Mouse (Mus musculus) thymus, adult 2 months (tissue): ENCODE measurements around the gene Fbxl16. TPM values are rescaled to one million over a fixed set of nuclear protein-coding genes. Genes with fewer than 3 reads are reported as not detected.

Experiments
- DNase-seq: peaks from one replicate; pipeline ENCODE4 v3.0.0; 2021
- H3K27ac ChIP-seq: fragments of 200-500 bp; 2 replicates; pipeline ENCODE4 v1.5.1; 2012; ENCODE audit warnings: low read length, control low read depth; ENCODE audit not compliant: control insufficient read depth, insufficient read depth
- H3K27me3 ChIP-seq: fragments of 200-500 bp; 2 replicates; pipeline ENCODE4 v1.6.1; 2012; ENCODE audit warnings: mild to moderate bottlenecking, low read length, moderate library complexity, mixed read lengths; ENCODE audit not compliant: control insufficient read depth, insufficient read depth
- H3K36me3 ChIP-seq: fragments of 200-500 bp; 2 replicates; pipeline ENCODE4 v1.6.1; 2012; ENCODE audit warnings: mild to moderate bottlenecking, low read length, moderate library complexity; ENCODE audit not compliant: control insufficient read depth, insufficient read depth
- H3K4me1 ChIP-seq: fragments of 200-500 bp; replicated peaks from 2 replicates; pipeline ENCODE4 v1.6.1; 2012; ENCODE audit warnings: low read length; ENCODE audit not compliant: control insufficient read depth, insufficient read depth
- H3K4me3 ChIP-seq: fragments of 200-500 bp; 2 replicates; pipeline ENCODE4 v1.5.1; 2012; ENCODE audit warnings: mild to moderate bottlenecking, low read length, control low read depth, moderate library complexity; ENCODE audit not compliant: control insufficient read depth, insufficient read depth
- CTCF ChIP-seq: fragments of 200-500 bp; IDR thresholded peaks from 2 replicates; pipeline ENCODE4 v1.5.1; 2012; ENCODE audit warnings: mild to moderate bottlenecking, control low read depth, low read length, moderate library complexity, borderline replicate concordance; ENCODE audit not compliant: control insufficient read depth, poor library complexity, insufficient read depth; ENCODE audit errors: extremely low read depth
- POLR2A ChIP-seq: fragments of 200-500 bp; IDR thresholded peaks from 2 replicates; pipeline ENCODE4 v1.6.1; 2012; ENCODE audit warnings: mild to moderate bottlenecking, low read length, control low read depth, moderate library complexity; ENCODE audit not compliant: control insufficient read depth, poor library complexity, insufficient read depth; ENCODE audit errors: extremely low read depth
- WGBS: fragments of 180-500 bp; shearing (Covaris S2); methylation state at CpG from one replicate; pipeline ENCODE4 v1.1.7; 2018; 5-methylcytosine and 5-hydroxymethylcytosine counted together
- polyA plus RNA-seq: library from polyadenylated mRNA; depleted of rRNA; stranded (reverse); fragments of >200 nt; gene quantifications from 2 replicates; pipeline ENCODE4 v1.2.3, GENCODE M21; 2012

The Fbxl16 gene
- polyA plus RNA-seq, 1 experiment: 0.61 TPM

DNA sequence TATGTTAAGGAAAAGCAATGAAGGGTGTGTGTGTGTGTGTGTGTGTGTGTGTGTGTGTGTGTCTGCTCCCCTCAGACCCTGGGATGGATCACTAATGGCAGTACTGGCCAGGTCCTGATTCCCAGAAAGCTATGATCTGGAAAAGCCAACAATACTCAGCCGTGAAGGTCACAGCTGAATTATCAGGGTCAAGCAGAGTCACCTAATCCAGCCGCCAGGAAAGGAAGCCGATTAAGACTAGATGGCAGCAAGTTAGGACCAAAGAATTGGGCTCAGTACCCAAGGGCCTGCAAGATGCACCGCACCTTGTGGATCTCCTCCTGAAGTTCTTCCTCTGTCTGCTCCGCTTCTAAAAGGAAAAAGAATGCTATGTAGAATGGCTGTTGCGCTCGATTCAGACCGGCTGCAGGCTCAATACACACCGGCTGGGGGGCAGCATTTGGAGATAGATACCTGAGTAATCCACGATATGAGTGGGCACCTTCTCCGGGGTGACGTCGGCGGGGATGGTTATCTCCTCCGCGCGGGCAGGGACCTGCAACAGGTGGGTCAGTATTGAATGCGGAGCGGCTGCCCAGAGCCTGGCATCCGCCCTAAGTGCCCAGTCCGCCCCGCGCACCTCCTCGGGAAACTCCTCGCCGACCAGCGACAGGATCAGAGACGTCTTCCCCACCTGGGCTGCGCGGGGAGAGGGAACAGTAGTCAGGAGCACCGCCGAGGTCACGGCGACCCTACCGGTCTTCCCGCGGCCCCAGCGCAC lies 34.9 kb downstream of the Fbxl16 start:
- 3% methylated on average over 37 of the region's 38 CpGs for WGBS
- no peak for DNase-seq
- H3K4me3 ChIP-seq: peak overlapping the region; percentile 87
- TF ChIP-seq CTCF (no peak), POLR2A (no peak)
- peaks cover 31% of the 10 kb centered on the region for H3K36me3 ChIP-seq
- peaks cover 17% of the 10 kb centered on the region for H3K4me1 ChIP-seq
- H3K27me3 ChIP-seq: no peaks in the 10 kb centered on the region
- H3K27ac ChIP-seq: 0 out of 2 replicates have a peak overlapping the region, but pooled peaks have one; percentile 18

DNA sequence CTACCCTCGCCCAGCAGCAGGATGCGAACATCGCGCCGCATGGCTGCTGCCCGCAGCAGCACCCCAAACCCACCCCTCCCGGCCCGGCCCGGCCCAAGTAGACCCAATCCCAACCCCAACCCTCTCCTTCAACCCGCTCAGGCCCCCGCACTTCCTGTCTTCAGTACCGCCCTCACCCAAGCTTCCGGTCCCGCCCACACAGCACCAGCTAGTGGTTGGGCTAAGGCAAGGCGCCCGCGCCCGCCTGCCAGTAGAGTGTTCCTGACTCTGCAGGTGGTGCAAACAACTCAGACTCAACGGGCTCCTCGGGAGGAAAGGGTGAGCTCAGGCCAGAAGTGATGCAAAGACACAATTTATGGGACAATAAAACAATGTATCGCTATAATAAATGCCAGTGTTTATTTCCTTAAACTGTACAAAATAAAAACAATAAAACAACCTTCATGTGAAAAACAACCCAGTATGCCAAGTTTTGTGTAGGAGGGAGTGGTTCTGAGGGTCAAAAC lies 35.6 kb downstream of the Fbxl16 start, which contains the start of gene Rhot2:
TSS of gene Rhot2 (minus strand) at position 456 of the 506 bp plus-strand sequence.
- WGBS: under 1% methylated on average over 21 of the region's 21 CpGs
- H3K4me1 ChIP-seq: peaks cover 17% of the 10 kb centered on the region
- TF ChIP-seq CTCF (peak; percentile 65; the same call in 1 of the 2 replicates), POLR2A (peak; percentile 78)
- peaks cover 24% of the 10 kb centered on the region for H3K36me3 ChIP-seq
- peak; percentile 97 for DNase-seq
- peak within 1 kb of the TSS; percentile 71 for H3K27ac ChIP-seq
- peak within 1 kb of the TSS; percentile 87 for H3K4me3 ChIP-seq
- no peaks in the 10 kb centered on the region for H3K27me3 ChIP-seq

DNA sequence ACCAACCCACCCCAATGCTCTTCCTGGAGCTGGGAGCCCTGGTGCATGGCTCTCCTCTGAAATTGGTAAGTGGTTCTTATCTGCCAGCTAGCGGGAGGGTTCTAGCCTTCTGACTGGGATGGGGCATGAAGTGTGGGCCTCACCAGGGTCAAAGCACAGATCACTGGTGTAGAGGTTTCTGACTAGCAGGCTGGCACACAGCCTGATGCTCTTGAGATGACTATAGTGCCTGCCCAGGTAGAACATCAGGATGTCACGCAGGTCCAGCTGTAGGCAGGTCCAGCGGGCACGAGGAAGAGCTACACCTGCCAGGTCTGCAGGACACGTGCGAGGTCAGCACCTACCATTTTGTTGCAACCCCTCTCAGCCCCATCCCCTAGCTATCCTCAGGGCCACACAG lies 51.3 kb downstream of the Fbxl16 start:
- H3K4me1 ChIP-seq: peaks cover 15% of the 10 kb centered on the region
- no peaks in the 10 kb centered on the region for H3K36me3 ChIP-seq
- no peak overlapping the region for H3K27ac ChIP-seq
- WGBS: 97% methylated on average over 6 of the region's 6 CpGs
- TF ChIP-seq CTCF (no peak), POLR2A (no peak)
- no peak overlapping the region for H3K4me3 ChIP-seq
- no peaks in the 10 kb centered on the region for H3K27me3 ChIP-seq
- no peak for DNase-seq

DNA sequence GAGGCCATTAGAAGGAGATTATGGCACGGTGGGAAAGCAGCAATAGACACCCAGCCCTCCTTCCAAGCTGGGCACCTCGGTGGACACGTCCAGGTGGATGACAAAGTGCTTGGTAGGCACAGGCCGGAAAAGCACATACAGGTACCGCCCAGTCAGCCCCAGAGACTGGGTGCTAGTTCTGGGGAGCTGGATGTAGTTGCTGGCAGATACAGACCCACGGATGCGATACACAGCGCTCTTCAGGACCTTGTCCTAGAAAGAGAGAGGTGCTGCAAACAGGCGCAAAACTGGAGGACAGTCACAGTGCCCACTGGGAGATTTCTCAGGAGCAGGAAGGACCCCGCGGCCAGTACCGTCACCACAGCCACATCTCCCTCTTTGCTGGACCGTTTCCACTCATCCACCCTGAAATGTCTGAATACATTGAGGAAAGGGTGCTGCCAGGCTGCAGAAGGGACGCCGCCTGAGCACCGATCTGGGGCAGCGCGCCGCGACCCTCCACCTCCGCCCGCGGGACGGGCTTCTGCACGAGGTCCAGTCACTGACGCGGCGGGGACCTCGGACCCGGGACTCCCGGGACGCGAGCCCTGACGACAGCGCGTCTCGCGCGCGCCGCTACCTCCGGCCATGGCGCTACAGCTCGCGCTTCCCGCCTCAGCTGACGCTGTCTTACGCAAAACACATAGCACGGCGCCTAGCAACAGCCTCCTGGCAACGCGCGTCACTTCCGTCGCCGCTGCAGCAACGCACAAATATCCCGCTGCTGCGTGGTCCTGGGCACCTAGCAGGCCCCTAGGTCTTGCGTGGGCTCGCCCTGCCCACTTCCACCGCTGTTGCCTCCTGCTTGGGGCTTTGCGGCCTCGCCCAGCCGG lies 52.2 kb downstream of the Fbxl16 start, which contains the start of gene Wdr90:
TSS of gene Wdr90 (minus strand) at position 670 of the 872 bp plus-strand sequence.
- H3K36me3 ChIP-seq: no peaks in the 10 kb centered on the region
- WGBS: 4% methylated on average over 65 of the region's 65 CpGs
- H3K27ac ChIP-seq: peak within 1 kb of the TSS; percentile 45
- H3K4me1 ChIP-seq: peaks cover 15% of the 10 kb centered on the region
- peak; percentile 90 for DNase-seq
- TF ChIP-seq CTCF (peak; percentile 65; the same call in 1 of the 2 replicates), POLR2A (peak; percentile 78)
- no peaks in the 10 kb centered on the region for H3K27me3 ChIP-seq
- peak within 1 kb of the TSS; percentile 55 for H3K4me3 ChIP-seq

DNA sequence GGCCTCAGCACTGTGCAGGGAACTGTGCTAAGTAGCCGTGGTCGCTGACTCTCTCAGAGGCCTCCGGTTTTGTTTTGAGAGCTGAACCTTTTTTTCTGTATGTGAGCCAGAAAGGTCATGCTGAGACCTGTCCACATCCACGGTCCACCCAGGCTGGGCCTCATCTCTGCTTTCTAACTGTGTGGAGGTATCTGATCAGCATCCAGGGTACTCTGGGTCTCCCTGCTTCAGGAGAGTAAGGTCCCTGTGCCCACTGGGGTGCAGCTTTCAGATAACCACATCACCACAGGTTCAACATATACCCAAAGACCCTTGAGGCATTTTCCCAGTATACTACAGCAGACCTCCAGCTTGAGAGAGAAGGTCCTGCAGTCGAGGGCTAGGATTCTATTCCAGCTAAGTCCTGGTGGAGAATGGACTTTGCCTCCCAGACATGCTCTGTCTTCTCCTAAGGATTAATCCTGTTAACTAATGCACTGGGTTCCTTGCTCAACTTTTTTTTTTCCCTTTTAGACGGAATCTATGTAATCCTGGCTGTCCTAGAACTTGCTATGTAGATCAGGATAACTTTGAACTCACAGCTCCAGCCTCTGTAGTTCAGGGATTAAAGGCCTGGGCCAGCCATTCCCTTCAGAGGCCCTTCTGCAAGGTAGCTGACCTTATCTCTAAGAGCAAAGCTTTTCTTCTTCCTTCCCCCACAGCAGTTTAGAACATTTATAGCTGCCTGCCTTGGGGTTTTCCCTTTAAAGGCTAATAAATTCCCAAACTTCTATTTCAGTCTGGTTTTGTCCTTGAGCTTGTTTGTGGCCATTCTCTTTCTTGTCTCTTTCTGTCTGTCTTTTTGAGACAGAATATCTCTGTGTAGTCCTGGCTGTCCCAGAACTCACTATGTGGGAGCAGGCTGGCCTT lies 53.1 kb downstream of the Fbxl16 start:
- Histone ChIP-seq H3K36me3 (no peaks in the 10 kb centered on the region), H3K27ac (peak overlapping the region; percentile 45), H3K4me3 (peak overlapping the region; percentile 55), H3K4me1 (peaks cover 15% of the 10 kb centered on the region), H3K27me3 (no peaks in the 10 kb centered on the region)
- no peak for DNase-seq
- TF ChIP-seq POLR2A: no peak
- TF ChIP-seq CTCF: no peak
- 18% methylated on average over 6 of the region's 6 CpGs for WGBS
